Mouse (Mus musculus) small intestine, adult 2 months (tissue): ENCODE measurements around the gene Fkbpl. TPM values are rescaled to one million over a fixed set of nuclear protein-coding genes. Genes with fewer than 3 reads are reported as not detected.

Experiments used
- H3K27ac ChIP-seq: fragments of 200-500 bp; 2 replicates; pipeline ENCODE4 v1.5.1; 2012; ENCODE audit warnings: low read depth, low read length, control low read depth, inconsistent platforms; ENCODE audit not compliant: insufficient read depth
- H3K27me3 ChIP-seq: fragments of 200-500 bp; 2 replicates; pipeline ENCODE4 v1.6.1; 2012; ENCODE audit warnings: mild to moderate bottlenecking, moderate library complexity, low read length, inconsistent platforms; ENCODE audit not compliant: control insufficient read depth, insufficient read depth
- H3K36me3 ChIP-seq: fragments of 200-500 bp; 2 replicates; pipeline ENCODE4 v1.6.1; 2012; ENCODE audit warnings: mild to moderate bottlenecking, low read length, control low read depth, inconsistent platforms; ENCODE audit not compliant: control insufficient read depth, insufficient read depth
- H3K4me1 ChIP-seq: fragments of 200-500 bp; 2 replicates; pipeline ENCODE4 v1.6.1; 2012; ENCODE audit warnings: low read length, inconsistent platforms, mixed read lengths; ENCODE audit not compliant: control insufficient read depth, insufficient read depth, insufficient read length
- H3K4me3 ChIP-seq: fragments of 200-500 bp; 2 replicates; pipeline ENCODE4 v1.5.1; 2012; ENCODE audit warnings: low read depth, mild to moderate bottlenecking, control low read depth, inconsistent platforms, low read length, moderate library complexity
- CTCF ChIP-seq: fragments of 200-500 bp; IDR thresholded peaks from 2 replicates; pipeline ENCODE4 v1.5.1; 2012; ENCODE audit warnings: low read depth, mild to moderate bottlenecking, control low read depth, inconsistent platforms, low read length, moderate library complexity, mixed read lengths; ENCODE audit not compliant: insufficient replicate concordance, insufficient read length; ENCODE audit errors: extremely low read depth
- POLR2A ChIP-seq: fragments of 200-500 bp; IDR thresholded peaks from 2 replicates; pipeline ENCODE4 v1.6.1; 2012; ENCODE audit warnings: low read depth, mild to moderate bottlenecking, control low read depth, inconsistent platforms, low read length, moderate library complexity
- WGBS: fragments of 180-500 bp; shearing (Covaris S2); methylation state at CpG from one replicate; pipeline ENCODE4 v1.1.7; 2018; 5-methylcytosine and 5-hydroxymethylcytosine counted together
- polyA plus RNA-seq: library from polyadenylated mRNA; depleted of rRNA; stranded (reverse); fragments of >200 nt; gene quantifications from 2 replicates; pipeline ENCODE4 v1.2.3, GENCODE M21; 2012

The Fkbpl gene
- polyA plus RNA-seq, 1 experiment: 2.5 TPM

DNA sequence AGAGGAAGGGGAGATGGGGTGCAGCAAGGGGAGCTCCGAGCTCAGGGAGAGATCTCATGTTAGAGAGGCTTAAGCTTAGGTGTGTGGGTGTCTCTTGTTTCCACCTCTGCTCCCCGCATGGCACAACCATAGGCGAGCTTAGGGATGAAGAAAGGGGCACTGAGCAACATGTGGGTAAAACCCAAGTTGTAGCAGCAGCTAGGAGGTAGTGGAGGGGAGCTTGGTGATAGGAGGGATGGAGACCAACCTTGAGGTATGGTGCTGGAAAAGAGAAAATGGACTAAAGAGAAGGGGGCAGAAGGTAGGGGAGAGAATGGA is 15.3 kb downstream of the Fkbpl start:
- 63% methylated on average over 3 of the region's 3 CpGs for WGBS
- Histone ChIP-seq H3K27me3 (peaks cover 4% of the 10 kb centered on the region; the same call in 1 of the 2 replicates), H3K27ac (no peak overlapping the region), H3K4me3 (no peak overlapping the region), H3K4me1 (peaks cover 14% of the 10 kb centered on the region), H3K36me3 (no peaks in the 10 kb centered on the region)
- no peak for TF ChIP-seq POLR2A
- no peak for TF ChIP-seq CTCF

DNA sequence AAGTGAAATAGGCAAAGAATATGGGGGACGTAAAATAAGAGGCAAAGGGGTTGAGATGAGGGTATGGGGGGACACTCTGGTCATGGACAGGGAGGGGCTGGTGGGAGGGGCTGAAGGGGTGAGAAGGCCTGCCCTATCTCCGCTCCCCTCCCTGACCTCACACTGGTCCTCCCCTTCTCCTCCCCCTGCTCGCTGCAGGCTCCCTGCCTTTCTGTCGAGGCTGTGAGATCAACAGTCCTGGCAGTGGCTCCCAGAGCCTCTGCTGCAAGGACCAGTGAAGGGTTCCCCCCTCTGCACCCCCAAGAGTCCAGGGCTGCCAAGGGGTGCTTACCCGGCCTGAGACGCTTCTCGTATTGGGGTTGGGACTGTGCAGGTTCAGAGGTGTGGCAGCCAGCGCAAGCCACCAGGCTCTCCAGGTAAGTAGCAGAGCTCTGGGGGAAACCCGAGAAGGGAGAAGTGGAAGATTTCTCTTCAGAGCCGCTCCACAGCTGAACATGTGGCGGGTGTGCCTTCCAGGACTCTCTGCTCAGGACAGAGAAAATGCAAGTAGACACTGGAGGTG is 15.8 kb downstream of the Fkbpl start:
- TF ChIP-seq POLR2A (peak; percentile 26; the same call in 1 of the 2 replicates), CTCF (no peak)
- WGBS: 21% methylated on average over 11 of the region's 11 CpGs
- peak overlapping the region; percentile 66 for H3K27ac ChIP-seq
- peaks cover 14% of the 10 kb centered on the region for H3K4me1 ChIP-seq
- H3K36me3 ChIP-seq: no peaks in the 10 kb centered on the region
- H3K27me3 ChIP-seq: peaks cover 6% of the 10 kb centered on the region; the same call in 1 of the 2 replicates
- H3K4me3 ChIP-seq: peak overlapping the region; percentile 57

DNA sequence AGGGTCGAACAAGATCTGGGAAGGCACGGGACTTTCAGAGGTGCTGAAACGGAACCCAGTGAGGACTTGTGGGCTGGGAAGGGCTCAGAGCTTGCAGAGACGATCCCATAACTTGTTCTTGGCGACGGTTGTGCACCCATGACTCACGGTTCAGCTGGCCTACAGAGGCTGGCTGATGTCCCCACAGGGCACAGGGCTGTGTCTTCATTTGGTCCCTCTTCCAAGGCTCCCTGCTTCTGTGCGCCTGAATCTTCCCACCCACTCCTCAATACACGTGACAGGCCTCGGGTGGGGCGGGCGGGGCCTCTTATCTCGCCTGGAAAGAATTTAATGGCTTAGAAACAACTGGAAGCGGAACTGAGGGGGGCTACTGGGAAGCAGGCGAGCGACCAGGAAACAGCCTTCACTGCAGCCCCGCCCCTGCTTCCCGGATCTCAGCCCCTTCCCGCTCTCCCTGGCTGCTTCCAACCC is 16.6 kb downstream of the Fkbpl start:
- peaks cover 6% of the 10 kb centered on the region; the same call in 1 of the 2 replicates for H3K27me3 ChIP-seq
- no peak for TF ChIP-seq CTCF
- no peak for TF ChIP-seq POLR2A
- 2% methylated on average over 19 of the region's 19 CpGs for WGBS
- peaks cover 13% of the 10 kb centered on the region for H3K4me1 ChIP-seq
- H3K36me3 ChIP-seq: no peaks in the 10 kb centered on the region
- peak overlapping the region; percentile 57 for H3K4me3 ChIP-seq
- H3K27ac ChIP-seq: peak overlapping the region; percentile 66

DNA sequence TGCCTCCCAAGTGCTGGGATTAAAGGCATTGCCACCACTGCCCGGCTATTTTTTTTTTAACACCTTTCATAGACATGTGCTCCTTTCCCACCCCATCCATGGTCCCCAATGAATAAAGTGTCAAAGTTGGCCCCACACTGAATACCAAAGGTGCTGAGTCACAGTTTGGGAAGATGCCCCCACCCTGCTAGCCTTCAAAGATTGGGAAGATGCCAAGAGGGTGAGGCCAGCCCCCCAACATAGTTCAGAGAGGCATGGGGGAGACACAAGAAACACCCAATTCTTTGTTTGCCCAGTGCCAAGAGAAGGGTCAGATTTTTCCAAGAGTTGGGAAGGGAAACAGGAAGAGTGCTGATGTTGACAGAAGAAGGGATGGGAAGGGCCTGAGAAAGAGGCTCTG is 17.9 kb downstream of the Fkbpl start:
- Histone ChIP-seq H3K4me3 (no peak overlapping the region), H3K4me1 (peaks cover 10% of the 10 kb centered on the region), H3K27ac (no peak overlapping the region), H3K36me3 (no peaks in the 10 kb centered on the region), H3K27me3 (peaks cover 6% of the 10 kb centered on the region; the same call in 1 of the 2 replicates)
- TF ChIP-seq POLR2A (no peak), CTCF (no peak)
- 88% methylated on average over 1 of the region's 1 CpGs for WGBS

DNA sequence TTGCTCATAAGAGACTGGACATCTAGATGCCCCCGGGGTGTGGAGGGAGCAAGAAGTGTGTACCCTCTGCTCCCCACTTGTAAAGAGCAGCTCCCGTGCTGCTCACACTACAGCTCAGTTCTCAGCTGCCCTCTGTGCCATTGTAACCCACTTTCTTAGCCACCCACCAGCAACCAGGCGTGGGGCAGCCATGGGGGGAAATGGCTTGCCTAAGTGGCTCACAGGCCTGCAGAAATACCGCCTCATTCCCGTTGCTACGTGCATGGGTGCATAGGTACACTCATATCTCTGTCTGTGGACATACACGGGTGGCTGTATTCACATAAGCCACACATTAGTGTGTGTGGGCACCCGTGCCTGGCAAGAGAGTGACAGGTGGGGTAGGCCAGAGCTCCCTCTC is 18.4 kb downstream of the Fkbpl start:
- Histone ChIP-seq H3K4me1 (peaks cover 10% of the 10 kb centered on the region), H3K4me3 (no peak overlapping the region), H3K27me3 (peaks cover 6% of the 10 kb centered on the region; the same call in 1 of the 2 replicates), H3K27ac (no peak overlapping the region), H3K36me3 (no peaks in the 10 kb centered on the region)
- 88% methylated on average over 8 of the region's 8 CpGs for WGBS
- TF ChIP-seq CTCF: no peak

DNA sequence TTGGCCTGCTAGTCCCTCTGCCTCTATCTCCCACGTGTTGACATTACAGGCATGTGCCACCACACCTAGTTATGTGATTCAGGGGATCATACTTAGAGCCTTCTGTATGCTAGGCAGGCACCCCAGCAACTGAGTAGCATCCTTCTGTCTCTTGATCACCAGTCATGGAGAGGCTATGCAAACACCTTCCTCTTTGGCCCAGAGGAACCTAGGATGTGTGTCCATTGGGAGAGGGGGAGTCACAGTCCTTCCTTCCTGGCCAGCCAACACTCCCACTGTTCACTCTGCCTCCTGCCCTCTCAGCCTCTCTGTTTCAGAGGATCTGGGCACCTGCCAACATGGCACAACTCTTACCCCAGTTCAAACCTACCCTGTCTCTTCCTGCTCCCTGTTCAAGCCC is 19.0 kb downstream of the Fkbpl start:
- peaks cover 6% of the 10 kb centered on the region; the same call in 1 of the 2 replicates for H3K27me3 ChIP-seq
- no peaks in the 10 kb centered on the region for H3K36me3 ChIP-seq
- no peak overlapping the region for H3K4me3 ChIP-seq
- 28% methylated on average over 1 of the region's 1 CpGs for WGBS
- no peak for TF ChIP-seq CTCF
- no peak for TF ChIP-seq POLR2A
- no peak overlapping the region for H3K27ac ChIP-seq
- peaks cover 10% of the 10 kb centered on the region for H3K4me1 ChIP-seq

DNA sequence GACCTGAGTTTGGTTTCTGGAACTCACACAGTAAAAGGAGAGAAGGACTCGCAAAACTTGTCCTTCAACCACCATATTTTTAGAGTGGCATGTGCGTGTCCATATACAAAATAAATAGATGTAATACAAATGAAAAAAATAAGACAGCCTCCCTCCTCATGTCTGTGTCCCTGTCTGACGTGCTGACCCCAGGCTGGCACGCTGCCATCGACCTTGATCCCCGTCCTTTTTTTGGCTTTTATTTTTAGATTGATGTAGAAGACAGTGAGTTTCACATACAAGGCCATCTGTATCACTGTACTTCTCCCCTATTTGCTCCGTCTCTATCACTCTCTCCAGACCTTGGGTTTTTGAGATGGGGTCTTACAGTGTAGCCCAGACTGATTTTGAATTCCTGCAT is 19.9 kb downstream of the Fkbpl start:
- H3K4me3 ChIP-seq: no peak overlapping the region
- TF ChIP-seq CTCF: no peak
- no peak for TF ChIP-seq POLR2A
- H3K4me1 ChIP-seq: peaks cover 10% of the 10 kb centered on the region
- H3K27me3 ChIP-seq: peaks cover 6% of the 10 kb centered on the region; the same call in 1 of the 2 replicates
- 61% methylated on average over 7 of the region's 7 CpGs for WGBS
- H3K27ac ChIP-seq: no peak overlapping the region
- H3K36me3 ChIP-seq: no peaks in the 10 kb centered on the region
